Mouse (Mus musculus) kidney, adult 2 months (tissue): ENCODE measurements at regions not wholly inside any gene's neighbourhood (a gene's known extent, or its start where the extent isn't known, plus 50 kb on each side); places are given as distances from the start of the nearest gene placed in this dataset.

Source experiments
- CTCF ChIP-seq: fragments of 200-500 bp; conservative IDR thresholded peaks from 2 replicates; pipeline ENCODE4 v1.5.1; 2011; ENCODE audit warnings: low read depth, mild to moderate bottlenecking, control low read depth, low read length, moderate library complexity, mixed read lengths; ENCODE audit not compliant: insufficient read depth, insufficient read length
- POLR2A ChIP-seq: fragments of 200-500 bp; IDR thresholded peaks from one replicate; pipeline ENCODE4 v1.6.1; 2011; ENCODE audit warnings: low read depth, low read length, control low read depth

GRCm38 (mm10) chr8:98684531-98684930 lies 731.7 kb downstream of the Cdh8 start:
- TF ChIP-seq CTCF = no peak
- no peak for TF ChIP-seq POLR2A
